Mouse (Mus musculus) neural tube, embryonic 14.5 days (tissue): Measurements from ENCODE around the gene Ttc36. TPM values are rescaled to one million over a fixed set of nuclear protein-coding genes. Genes with fewer than 3 reads are reported as not detected.
A peak's percentile ranks its signal among the peaks of the same experiment; 100 is the strongest.
"Not testable (repeated sequence)": the region's sequence is repeated elsewhere in the genome, so short reads cannot be mapped to it uniquely, and the experiment has no call there.

ENCODE experiments used
- ATAC-seq: fragments of 200-750 bp; cut with Nextera tagmentation; 2 replicates; pipeline ENCODE4 v1.8.0; 2017; ENCODE audit warnings: low read depth, mild to moderate bottlenecking, moderate TSS enrichment, moderate library complexity
- H3K27ac ChIP-seq: fragments of 300-500 bp; sonication (generic); 2 replicates; pipeline ENCODE4 v1.5.1; 2014; ENCODE audit warnings: low read depth, mild to moderate bottlenecking, control low read depth, low read length, moderate library complexity, mixed read lengths
- H3K27me3 ChIP-seq: fragments of 300-500 bp; sonication (generic); 2 replicates; pipeline ENCODE4 v1.6.1; 2014; ENCODE audit warnings: low read length; ENCODE audit not compliant: control insufficient read depth, insufficient read depth
- H3K36me3 ChIP-seq: fragments of 300-500 bp; sonication (generic); 2 replicates; pipeline ENCODE4 v1.6.1; 2014; ENCODE audit warnings: low read length, mixed read lengths; ENCODE audit not compliant: control insufficient read depth, insufficient read depth
- H3K4me1 ChIP-seq: fragments of 300-500 bp; sonication (generic); 2 replicates; pipeline ENCODE4 v1.6.1; 2014; ENCODE audit warnings: low read length; ENCODE audit not compliant: control insufficient read depth, insufficient read depth
- H3K4me2 ChIP-seq: fragments of 300-500 bp; sonication (generic); 2 replicates; pipeline ENCODE4 v1.6.1; 2014; ENCODE audit warnings: mild to moderate bottlenecking, low read depth, low read length, control low read depth
- H3K4me3 ChIP-seq: fragments of 300-500 bp; sonication (generic); 2 replicates; pipeline ENCODE4 v1.5.1; 2014; ENCODE audit warnings: low read depth, low read length, control low read depth, mixed read lengths
- H3K9ac ChIP-seq: fragments of 300-500 bp; sonication (generic); replicated peaks from 2 replicates; pipeline ENCODE4 v1.6.1; 2014; ENCODE audit warnings: low read depth, mild to moderate bottlenecking, control low read depth, low read length, mixed read lengths
- H3K9me3 ChIP-seq: fragments of 300-500 bp; sonication (generic); 2 replicates; pipeline ENCODE4 v1.6.1; 2016; ENCODE audit warnings: low read length; ENCODE audit not compliant: control insufficient read depth
- WGBS: fragments of 180-500 bp; shearing (Covaris S2); extraction: QIAGEN DNeasy Blood & Tissue Kit; methylation state at CpG from one replicate; pipeline ENCODE4 v1.1.7; 2014; 5-methylcytosine and 5-hydroxymethylcytosine counted together
- polyA plus RNA-seq: library from polyadenylated mRNA; unstranded; fragments of >200 nt; fragmentation: Nextera tagmentation; extraction: Ambion mirVana; gene quantifications from 2 replicates; pipeline ENCODE4 v1.2.1, GENCODE M21; 2014

Ttc36 gene
- polyA plus RNA-seq, 1 experiment from 2014 or later, result 1.1 TPM

DNA sequence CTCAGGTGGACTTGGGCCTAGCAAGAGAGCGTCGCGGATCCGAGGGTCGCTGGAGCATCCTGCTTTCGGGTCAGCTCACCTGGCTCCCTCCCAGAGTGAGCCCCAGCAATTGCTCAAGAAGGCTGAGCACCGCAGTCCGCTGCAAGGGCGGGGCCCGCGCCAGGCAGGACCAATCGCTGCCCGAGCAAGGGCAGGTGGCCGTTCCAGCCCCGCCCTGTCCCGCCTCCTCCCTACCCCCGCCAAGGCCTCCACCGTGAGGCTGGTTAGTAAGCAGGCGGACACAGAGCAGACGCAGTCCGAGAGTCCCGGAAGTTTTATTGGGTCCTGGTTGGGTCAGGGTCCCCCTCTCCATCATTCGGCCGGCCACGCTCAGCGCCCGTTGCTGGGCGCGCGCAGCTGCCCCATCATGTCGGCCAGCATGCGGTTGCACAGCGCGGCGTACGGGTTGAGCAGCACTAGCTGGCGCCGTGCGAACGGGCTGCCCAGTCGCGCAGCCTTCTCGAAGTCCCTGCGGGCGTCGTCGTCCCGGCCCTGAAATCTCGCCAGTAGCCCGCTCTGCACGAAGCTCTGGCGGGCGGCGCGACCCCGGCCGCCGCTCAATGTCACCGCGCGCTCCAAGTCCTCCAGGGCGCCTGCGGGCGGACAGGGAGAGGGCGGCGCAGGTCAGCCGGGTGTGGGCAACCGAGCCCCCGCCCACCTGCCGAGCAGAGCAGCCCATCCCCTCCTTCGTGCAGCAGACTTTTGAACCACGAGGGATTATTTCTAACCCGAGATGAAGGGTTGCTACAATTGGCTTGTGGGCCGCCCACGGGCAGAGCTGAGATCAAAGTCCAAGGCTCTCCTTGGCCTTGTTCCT, 3.5 kb downstream of the Ttc36 start, which contains the start of gene Tmem25:
Tmem25 (minus strand) TSS at position 206 of the 856 bp plus-strand sequence.
- Histone ChIP-seq H3K4me1 (peaks cover 11% of the 10 kb centered on the region; the same call in 1 of the 2 replicates), H3K4me3 (peak within 1 kb of the TSS; percentile 53), H3K27me3 (no peaks in the 10 kb centered on the region), H3K9ac (peak within 1 kb of the TSS; percentile 72), H3K9me3 (no peaks in the 10 kb centered on the region), H3K4me2 (peak within 1 kb of the TSS; percentile 97), H3K27ac (peak within 1 kb of the TSS; percentile 64), H3K36me3 (no peaks in the 10 kb centered on the region)
- under 1% methylated on average over 59 of the region's 75 CpGs for WGBS
- ATAC-seq, result peak; percentile 96

DNA sequence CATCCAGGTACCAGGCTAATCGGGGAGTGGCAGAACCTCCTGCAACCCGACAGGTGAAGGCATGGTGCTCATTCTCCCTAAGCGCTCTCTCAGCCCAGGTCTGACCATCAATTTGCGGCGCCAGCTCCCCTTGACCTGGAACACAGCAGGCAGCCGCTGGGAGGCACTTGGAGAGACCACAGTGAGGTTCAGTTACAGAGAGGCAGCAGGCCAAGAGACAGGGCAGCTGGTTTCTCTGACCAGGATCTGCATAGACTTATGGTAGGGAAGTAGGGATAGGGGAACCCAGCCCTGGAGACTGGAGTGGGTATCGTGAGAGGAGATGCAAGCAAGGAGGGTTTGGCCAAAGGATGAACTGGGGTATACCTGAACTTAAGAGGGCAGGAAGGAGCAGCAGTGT, 4.6 kb downstream of the Ttc36 start:
- Histone ChIP-seq H3K4me1 (peaks cover 11% of the 10 kb centered on the region; the same call in 1 of the 2 replicates), H3K4me2 (peak overlapping the region; percentile 97), H3K27ac (no peak overlapping the region), H3K27me3 (no peaks in the 10 kb centered on the region), H3K9ac (no peak overlapping the region; the same call in 1 of the 2 replicates), H3K36me3 (no peaks in the 10 kb centered on the region), H3K9me3 (no peaks in the 10 kb centered on the region), H3K4me3 (peak overlapping the region; percentile 53)
- ATAC-seq, result no peak
- WGBS, result 47% methylated on average over 7 of the region's 7 CpGs

DNA sequence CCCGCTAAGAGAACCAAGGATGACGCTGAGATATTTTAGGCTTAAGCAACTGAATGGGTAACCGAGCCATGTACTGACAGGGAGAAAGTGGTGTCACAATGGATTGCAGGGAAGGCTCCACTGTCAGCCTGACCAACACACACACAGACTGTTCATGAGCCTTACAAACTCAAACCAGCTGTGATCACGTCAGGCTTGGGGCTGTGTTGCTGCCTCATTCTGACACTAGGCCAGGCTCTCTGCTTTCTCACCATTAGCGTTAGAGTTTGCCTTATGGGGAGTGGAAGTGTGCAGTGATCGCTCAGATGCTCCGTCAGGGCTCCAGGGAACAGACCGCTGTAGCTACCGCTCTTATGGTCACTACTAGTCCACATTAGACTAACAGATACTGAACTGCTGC, 10.0 kb downstream of the Ttc36 start:
- no peak overlapping the region for H3K4me3 ChIP-seq
- no peaks in the 10 kb centered on the region for H3K4me1 ChIP-seq
- no peak overlapping the region for H3K9ac ChIP-seq
- H3K4me2 ChIP-seq, result no peak overlapping the region
- peaks cover 32% of the 10 kb centered on the region for H3K36me3 ChIP-seq
- H3K27me3 ChIP-seq, result no peaks in the 10 kb centered on the region
- no peak for ATAC-seq
- 80% methylated on average over 9 of the region's 9 CpGs for WGBS
- no peak overlapping the region for H3K27ac ChIP-seq
- H3K9me3 ChIP-seq, result no peaks in the 10 kb centered on the region

DNA sequence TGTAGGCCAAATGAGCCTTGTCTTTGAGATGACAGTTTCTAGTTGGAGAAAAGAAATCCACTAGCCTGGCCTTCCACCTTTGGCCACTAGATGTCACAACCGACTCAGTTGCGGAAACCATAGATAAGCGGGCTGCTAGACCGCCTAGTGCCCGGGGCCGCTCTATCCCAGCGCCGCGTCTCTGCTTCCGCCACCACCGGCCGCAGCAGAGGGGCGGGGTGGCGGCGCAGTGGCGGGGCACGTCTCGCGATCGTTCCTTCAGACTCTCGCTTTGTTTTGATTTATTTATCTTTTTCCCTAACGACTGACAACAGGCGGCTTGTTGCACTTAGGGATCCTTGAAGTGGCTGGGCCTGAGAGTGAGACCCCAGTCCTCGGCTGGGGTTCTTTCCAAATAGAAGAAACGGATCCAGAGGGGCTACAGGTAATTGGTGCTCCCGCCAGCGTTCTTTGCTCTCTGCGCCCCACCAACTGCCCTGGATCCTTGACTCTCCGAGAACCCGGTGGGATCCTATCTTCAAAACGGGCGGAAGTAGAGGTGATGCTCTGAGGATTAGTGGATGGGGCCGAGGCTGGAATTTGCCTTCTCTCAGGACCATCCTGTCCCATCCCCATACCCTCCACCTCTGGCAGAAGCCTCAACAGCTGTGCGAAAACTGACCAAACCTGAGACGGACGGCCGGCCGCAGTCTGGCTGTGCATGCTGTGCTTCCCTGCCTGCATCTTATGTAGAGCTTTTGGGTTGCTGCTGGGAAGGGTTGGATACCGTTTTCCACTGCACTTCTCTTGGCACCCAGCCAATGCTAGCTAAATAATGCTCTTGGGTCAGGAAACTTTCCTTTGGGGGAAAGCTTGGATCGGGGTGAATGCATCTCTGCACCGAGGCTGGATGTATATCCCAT, 29.9 kb downstream of the Ttc36 start:
- peak overlapping the region; percentile 56 for H3K4me3 ChIP-seq
- under 1% methylated on average over 41 of the region's 41 CpGs for WGBS
- H3K9ac ChIP-seq, result peak overlapping the region; percentile 71
- no peaks in the 10 kb centered on the region for H3K27me3 ChIP-seq
- H3K4me1 ChIP-seq, result peaks cover 9% of the 10 kb centered on the region
- peak; percentile 99 for ATAC-seq
- H3K9me3 ChIP-seq, result no peaks in the 10 kb centered on the region
- peak overlapping the region; percentile 68 for H3K4me2 ChIP-seq
- H3K36me3 ChIP-seq, result peaks cover 5% of the 10 kb centered on the region; the same call in 1 of the 2 replicates
- peak overlapping the region; percentile 74 for H3K27ac ChIP-seq

DNA sequence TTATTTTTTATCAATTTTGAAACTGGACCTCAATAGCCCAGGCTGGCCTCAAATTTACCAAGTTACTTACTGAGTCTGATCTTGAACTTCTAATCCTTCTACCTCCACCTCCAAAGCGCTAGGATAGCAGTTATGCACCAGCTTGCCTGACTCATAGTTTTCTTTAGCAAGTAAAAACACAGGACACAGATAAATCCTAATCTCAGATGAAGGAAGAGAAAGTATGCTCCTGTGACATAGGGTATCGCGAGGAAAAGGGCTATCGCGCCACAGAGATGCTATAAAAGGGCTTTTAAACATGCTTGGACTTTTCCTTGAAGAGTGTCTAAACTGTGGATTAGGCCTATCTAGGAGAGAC, 30.5 kb downstream of the Ttc36 start:
- WGBS, result 21% methylated on average over 5 of the region's 5 CpGs
- Histone ChIP-seq H3K27ac (peak overlapping the region; percentile 53; the same call in 1 of the 2 replicates), H3K4me3 (no peak overlapping the region; the same call in 1 of the 2 replicates), H3K4me1 (peaks cover 9% of the 10 kb centered on the region), H3K9me3 (no peaks in the 10 kb centered on the region), H3K9ac (no peak overlapping the region), H3K4me2 (no peak overlapping the region), H3K36me3 (peaks cover 5% of the 10 kb centered on the region; the same call in 1 of the 2 replicates), H3K27me3 (no peaks in the 10 kb centered on the region)
- no peak for ATAC-seq

DNA sequence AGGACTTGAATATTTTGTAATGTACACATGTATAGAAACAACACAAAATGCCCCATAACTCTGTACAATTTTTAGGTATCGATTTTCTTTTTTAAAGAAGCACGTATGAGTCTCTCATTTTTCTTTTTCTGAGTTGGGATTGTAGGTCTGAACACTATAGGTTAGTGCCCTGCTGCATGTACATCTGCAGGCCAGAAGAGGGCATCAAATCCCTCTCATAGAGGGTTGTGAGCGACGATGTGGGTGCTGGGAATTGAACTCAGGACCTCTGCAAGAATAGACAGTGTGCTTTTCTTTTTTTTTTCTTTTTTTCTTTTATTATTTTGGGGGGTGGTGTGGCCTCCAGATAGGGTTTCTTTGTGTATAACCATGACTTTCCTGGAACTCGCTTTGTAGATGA, 31.5 kb downstream of the Ttc36 start:
- H3K9ac ChIP-seq, result no peak overlapping the region
- no peak overlapping the region for H3K27ac ChIP-seq
- peaks cover 13% of the 10 kb centered on the region for H3K4me1 ChIP-seq
- no peaks in the 10 kb centered on the region for H3K9me3 ChIP-seq
- no peak overlapping the region for H3K4me2 ChIP-seq
- 94% methylated on average over 5 of the region's 5 CpGs for WGBS
- no peaks in the 10 kb centered on the region for H3K36me3 ChIP-seq
- H3K4me3 ChIP-seq, result no peak overlapping the region
- no peak for ATAC-seq
- no peaks in the 10 kb centered on the region for H3K27me3 ChIP-seq

DNA sequence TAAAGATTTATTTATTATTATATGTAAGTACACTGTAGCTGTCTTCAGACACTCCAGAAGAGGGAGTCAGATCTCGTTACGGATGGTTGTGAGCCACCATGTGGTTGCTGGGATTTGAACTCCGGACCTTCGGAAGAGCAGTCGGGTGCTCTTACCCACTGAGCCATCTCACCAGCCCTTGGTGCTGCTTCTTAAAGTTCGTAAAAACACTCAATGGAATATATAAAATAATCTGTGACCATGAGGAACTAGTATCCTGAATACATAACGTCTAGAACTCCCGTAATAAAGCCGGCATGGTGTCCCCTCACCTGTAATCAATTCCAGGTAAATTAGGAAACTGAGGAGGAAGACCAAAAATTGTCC, 34.9 kb downstream of the Ttc36 start:
- H3K4me3 ChIP-seq, result peak overlapping the region; percentile 96
- peak overlapping the region; percentile 31 for H3K4me2 ChIP-seq
- not testable (repeated sequence) for H3K27me3 ChIP-seq, H3K9me3 ChIP-seq, H3K36me3 ChIP-seq, H3K9ac ChIP-seq
- WGBS, result 44% methylated on average over 7 of the region's 9 CpGs
- H3K4me1 ChIP-seq, result peaks cover 17% of the 10 kb centered on the region; the same call in 1 of the 2 replicates
- ATAC-seq, result 0 out of 2 replicates have a peak, but pooled peaks have one; percentile 4
- peak overlapping the region; percentile 16; the same call in 1 of the 2 replicates for H3K27ac ChIP-seq

DNA sequence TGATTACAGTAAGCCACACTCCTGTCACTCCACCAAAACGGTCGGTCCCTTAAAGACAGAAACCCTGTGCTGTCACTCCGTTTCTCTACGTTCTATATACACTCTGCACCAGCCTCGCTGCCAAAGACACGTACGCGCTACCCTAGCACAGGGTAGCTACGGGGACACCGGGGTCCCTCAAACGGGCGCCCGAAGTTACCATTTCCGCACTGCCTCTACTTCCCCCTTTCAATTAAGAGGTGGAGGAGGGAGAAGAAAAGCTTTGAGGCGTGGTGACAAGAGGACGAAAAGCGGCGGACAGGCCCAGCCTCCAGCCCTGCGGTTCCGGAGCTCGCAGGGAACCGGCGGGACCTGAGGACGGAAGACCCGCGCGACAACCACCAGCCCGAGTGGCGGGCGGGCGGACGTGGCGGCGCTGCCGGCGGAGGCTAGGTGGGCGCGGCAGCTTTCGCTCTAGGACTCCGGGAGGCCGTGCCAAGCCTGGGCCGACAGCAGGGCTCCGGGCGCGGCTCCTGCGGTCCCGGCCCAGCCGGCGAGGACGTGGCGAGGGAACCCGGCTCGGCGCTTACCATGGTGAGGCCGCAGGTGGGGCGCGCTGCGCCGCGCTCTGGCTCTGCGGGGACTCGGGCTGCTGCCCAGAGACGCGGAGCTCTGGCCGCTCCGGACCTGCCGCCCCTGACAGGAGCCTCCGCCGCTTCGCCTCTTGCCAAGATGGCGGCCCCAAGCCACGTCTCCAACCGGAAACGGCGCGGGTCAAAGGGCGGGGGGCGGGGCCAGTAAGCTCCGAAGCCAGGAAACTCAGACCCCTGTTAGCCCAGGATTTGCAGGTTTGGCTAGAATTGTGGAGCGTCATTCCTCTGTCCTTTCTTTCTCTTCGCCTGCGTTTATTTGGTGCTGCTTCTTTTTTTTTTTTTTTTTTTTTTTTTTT, 35.5 kb downstream of the Ttc36 start, which contains the start of the genes Arcn1 and Ift46:
Arcn1 (minus strand) TSS at position 745 of the 928 bp plus-strand sequence.
Ift46 (plus strand) TSS at position 808 of the 928 bp plus-strand sequence.
- H3K9ac ChIP-seq, result peak within 1 kb of the TSS; percentile 87
- H3K27me3 ChIP-seq, result no peaks in the 10 kb centered on the region
- ATAC-seq, result peak; percentile 89
- WGBS, result under 1% methylated on average over 74 of the region's 82 CpGs
- peak within 1 kb of the TSS; percentile 92 for H3K27ac ChIP-seq
- H3K9me3 ChIP-seq, result no peaks in the 10 kb centered on the region
- H3K36me3 ChIP-seq, result no peaks in the 10 kb centered on the region
- H3K4me2 ChIP-seq, result peak within 1 kb of the TSS; percentile 71
- peaks cover 17% of the 10 kb centered on the region; the same call in 1 of the 2 replicates for H3K4me1 ChIP-seq
- peak within 1 kb of the TSS; percentile 96 for H3K4me3 ChIP-seq
